Mouse (Mus musculus) spleen, adult 2 months (tissue): ENCODE results near the gene Ncf1.

Experiments
- CTCF ChIP-seq: fragments of 200-500 bp; IDR thresholded peaks from 2 replicates; pipeline ENCODE4 v1.5.1; 2011; ENCODE audit warnings: mild to moderate bottlenecking, inconsistent platforms; ENCODE audit not compliant: insufficient read depth, insufficient read length, insufficient replicate concordance; ENCODE audit errors: extremely low read depth
- POLR2A ChIP-seq: fragments of 200-500 bp; IDR thresholded peaks from 2 replicates; pipeline ENCODE4 v1.6.1; 2011; ENCODE audit warnings: low read depth, low read length, inconsistent platforms

DNA sequence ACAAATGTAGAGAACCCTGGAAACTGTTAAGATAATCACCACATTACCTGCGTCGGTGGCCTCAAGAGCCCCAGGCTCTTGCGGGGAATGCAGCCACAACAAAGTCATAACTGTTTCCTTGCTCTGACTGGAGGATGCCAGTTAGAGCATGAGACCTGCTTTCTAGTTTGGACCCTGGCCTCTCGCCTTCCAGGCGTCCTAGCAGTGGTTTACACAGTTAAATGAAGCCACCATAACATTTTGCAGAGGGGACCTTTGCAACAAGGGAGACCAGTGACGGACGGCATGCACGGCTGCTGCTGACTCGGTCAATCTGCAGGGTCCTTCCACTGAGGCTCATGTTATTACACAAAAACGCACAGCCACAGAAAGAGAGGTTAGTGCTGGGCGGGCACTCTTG, 43.3 kb upstream of the Ncf1 start:
- TF ChIP-seq POLR2A: no peak
- no peak for TF ChIP-seq CTCF
